Mouse (Mus musculus) ES-Bruce4 (cell line): ENCODE data around the gene Phpt1. TPM values are rescaled to one million over a fixed set of nuclear protein-coding genes. Genes with fewer than 3 reads are reported as not detected.

Experiments used
- H3K27ac ChIP-seq: 2 replicates; pipeline ENCODE4 v1.5.1; 2012; ENCODE audit warnings: low read length, inconsistent platforms; ENCODE audit not compliant: insufficient read depth
- H3K27me3 ChIP-seq: 2 replicates; pipeline ENCODE4 v1.6.1; 2012; ENCODE audit warnings: mild to moderate bottlenecking, low read length, inconsistent platforms; ENCODE audit not compliant: control insufficient read depth, poor library complexity, insufficient read depth, severe bottlenecking
- H3K36me3 ChIP-seq: 2 replicates; pipeline ENCODE4 v1.6.1; 2012; ENCODE audit warnings: inconsistent platforms, mild to moderate bottlenecking, low read length, moderate library complexity; ENCODE audit not compliant: control insufficient read depth, poor library complexity, insufficient read depth, severe bottlenecking
- H3K4me1 ChIP-seq: one replicate; pipeline ENCODE4 v1.8.1; 2011; ENCODE audit warnings: low read length; ENCODE audit not compliant: control insufficient read depth, insufficient read depth
- H3K4me3 ChIP-seq: 2 replicates; pipeline ENCODE4 v1.5.1; 2011; ENCODE audit warnings: low read depth, mild to moderate bottlenecking, low read length
- H3K9ac ChIP-seq: 2 replicates; pipeline ENCODE4 v1.6.1; 2012; ENCODE audit warnings: low read depth, mild to moderate bottlenecking, inconsistent platforms; ENCODE audit not compliant: poor library complexity, severe bottlenecking
- H3K9me3 ChIP-seq: replicated peaks from 2 replicates; pipeline ENCODE4 v1.6.1; 2012; ENCODE audit warnings: mild to moderate bottlenecking, low read length, inconsistent platforms; ENCODE audit not compliant: control insufficient read depth, poor library complexity, insufficient read depth, severe bottlenecking
- CTCF ChIP-seq: IDR thresholded peaks from one replicate; pipeline ENCODE4 v1.8.1; 2011; ENCODE audit warnings: low read depth, low read length
- EP300 ChIP-seq: IDR thresholded peaks from 2 replicates; pipeline ENCODE4 v1.6.1; 2011; ENCODE audit warnings: low read depth, low read length; ENCODE audit not compliant: insufficient read depth
- POLR2A ChIP-seq: IDR thresholded peaks from one replicate; pipeline ENCODE4 v1.8.1; 2011; ENCODE audit warnings: low read length; ENCODE audit not compliant: insufficient read depth
- polyA plus RNA-seq: library from polyadenylated mRNA; stranded (reverse); fragments of >200 nt; gene quantifications from 2 replicates; pipeline ENCODE4 v1.2.4, GENCODE M21; 2011; ENCODE audit warnings: low read depth; ENCODE audit not compliant: missing spikeins, insufficient read depth, insufficient read length

Phpt1 gene
- polyA plus RNA-seq, 1 experiment, result 37.0 TPM

DNA sequence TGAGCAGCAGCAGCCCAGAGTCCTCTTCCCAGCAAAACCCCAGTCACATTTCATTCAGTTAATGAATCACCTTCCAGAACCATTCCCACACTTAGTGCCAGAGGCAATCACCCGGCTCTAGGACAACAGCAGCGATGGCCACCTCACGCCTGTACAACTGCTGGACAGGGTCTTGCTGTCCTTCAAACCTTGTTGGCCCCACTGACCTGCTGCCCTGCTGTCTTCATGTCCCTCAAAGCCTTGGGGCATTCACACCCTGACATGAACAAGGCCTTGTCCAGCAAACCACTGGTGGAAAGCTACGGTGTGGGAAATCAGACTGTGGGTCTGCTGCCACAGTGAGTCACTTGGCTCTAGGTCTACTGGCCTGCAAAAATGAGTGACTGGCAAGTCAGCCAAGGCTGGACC lies 34.5 kb downstream of the Phpt1 start:
- H3K9me3 ChIP-seq, result no peaks in the 10 kb centered on the region
- no peaks in the 10 kb centered on the region; the same call in 1 of the 2 replicates for H3K36me3 ChIP-seq
- no peak overlapping the region for H3K27ac ChIP-seq
- TF ChIP-seq POLR2A (no peak), EP300 (no peak), CTCF (no peak)
- peaks cover 2% of the 10 kb centered on the region for H3K4me1 ChIP-seq
- no peaks in the 10 kb centered on the region for H3K27me3 ChIP-seq
- no peak overlapping the region for H3K4me3 ChIP-seq
- H3K9ac ChIP-seq, result no peak overlapping the region

DNA sequence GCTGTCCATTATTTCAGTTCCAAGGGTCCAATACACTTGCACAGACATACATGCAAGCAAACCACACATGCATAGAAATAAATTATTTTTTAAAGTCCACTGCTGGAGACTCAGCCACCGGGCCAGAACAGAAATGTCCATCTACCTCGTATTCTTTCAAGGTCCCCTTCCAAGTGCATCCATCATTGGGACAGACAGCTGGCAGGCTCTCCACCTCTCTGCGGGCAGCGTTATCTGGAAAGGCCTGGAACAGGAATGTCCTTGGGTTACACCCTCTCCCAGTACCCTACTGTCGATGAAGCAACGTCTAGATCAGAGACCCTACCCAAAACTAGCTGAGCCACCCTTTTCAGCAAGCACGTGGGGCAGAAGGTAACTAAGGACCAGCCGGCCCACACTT lies 38.5 kb downstream of the Phpt1 start:
- no peak for TF ChIP-seq EP300
- H3K9ac ChIP-seq, result no peak overlapping the region
- no peaks in the 10 kb centered on the region for H3K9me3 ChIP-seq
- no peak overlapping the region for H3K27ac ChIP-seq
- H3K4me1 ChIP-seq, result no peaks in the 10 kb centered on the region
- no peaks in the 10 kb centered on the region; the same call in 1 of the 2 replicates for H3K36me3 ChIP-seq
- H3K4me3 ChIP-seq, result no peak overlapping the region
- H3K27me3 ChIP-seq, result no peaks in the 10 kb centered on the region

DNA sequence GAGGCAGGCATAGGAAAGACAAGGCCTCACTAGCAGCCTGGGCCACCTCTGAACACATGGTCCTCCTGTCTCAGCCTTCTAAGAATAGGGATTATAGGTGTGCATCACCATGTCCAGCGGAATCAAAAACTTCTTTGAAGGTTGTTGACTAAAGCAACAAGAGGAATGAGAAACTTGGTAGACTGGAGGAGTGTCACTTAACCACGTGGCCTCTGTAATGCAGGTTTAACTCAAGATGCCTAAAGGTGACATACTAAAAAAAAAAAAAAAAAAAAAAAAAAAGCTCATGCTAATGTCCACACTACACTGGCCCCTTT lies 40.2 kb downstream of the Phpt1 start:
- Histone ChIP-seq H3K9ac (no peak overlapping the region), H3K36me3 (no peaks in the 10 kb centered on the region; the same call in 1 of the 2 replicates), H3K9me3 (no peaks in the 10 kb centered on the region), H3K4me3 (no peak overlapping the region), H3K27me3 (no peaks in the 10 kb centered on the region), H3K4me1 (no peaks in the 10 kb centered on the region), H3K27ac (no peak overlapping the region)
- no peak for TF ChIP-seq EP300
- no peak for TF ChIP-seq POLR2A
- TF ChIP-seq CTCF, result no peak

DNA sequence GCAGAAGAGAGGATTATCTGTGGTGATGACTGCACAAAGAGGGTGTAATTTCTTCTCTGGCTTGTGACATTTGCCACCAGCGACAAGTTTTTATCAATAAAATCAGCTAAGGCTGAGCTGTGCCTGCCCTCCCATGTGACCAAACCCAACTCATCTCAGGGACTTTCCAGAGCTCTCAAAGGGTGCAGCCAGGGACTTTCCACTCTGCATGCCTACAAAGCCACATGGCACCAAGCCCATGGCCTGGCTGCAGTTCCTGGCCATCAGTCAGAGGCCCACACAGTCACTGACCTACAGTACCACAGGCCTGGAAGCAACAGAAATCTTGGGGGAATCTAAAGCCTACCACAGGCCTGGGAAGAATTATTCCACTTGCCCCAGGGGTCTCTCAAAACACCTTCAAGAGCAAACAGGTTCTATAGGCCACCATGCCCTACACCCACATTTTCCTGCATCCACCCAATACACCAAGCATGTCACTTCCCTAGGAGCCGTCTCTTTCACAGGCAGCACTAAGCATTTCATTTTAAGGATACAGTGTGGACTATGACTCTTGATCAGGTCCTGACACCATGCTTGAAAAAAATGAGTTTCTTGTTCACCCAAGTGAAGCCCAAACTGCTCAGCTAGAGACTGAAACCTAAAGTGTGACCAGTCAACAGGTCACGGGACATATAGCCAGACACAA lies 40.7 kb downstream of the Phpt1 start:
- Histone ChIP-seq H3K4me1 (no peaks in the 10 kb centered on the region), H3K9ac (no peak overlapping the region), H3K27ac (no peak overlapping the region), H3K36me3 (no peaks in the 10 kb centered on the region; the same call in none of the 2 replicates), H3K27me3 (no peaks in the 10 kb centered on the region), H3K4me3 (no peak overlapping the region), H3K9me3 (no peaks in the 10 kb centered on the region)
- TF ChIP-seq CTCF (no peak), POLR2A (no peak), EP300 (no peak)

DNA sequence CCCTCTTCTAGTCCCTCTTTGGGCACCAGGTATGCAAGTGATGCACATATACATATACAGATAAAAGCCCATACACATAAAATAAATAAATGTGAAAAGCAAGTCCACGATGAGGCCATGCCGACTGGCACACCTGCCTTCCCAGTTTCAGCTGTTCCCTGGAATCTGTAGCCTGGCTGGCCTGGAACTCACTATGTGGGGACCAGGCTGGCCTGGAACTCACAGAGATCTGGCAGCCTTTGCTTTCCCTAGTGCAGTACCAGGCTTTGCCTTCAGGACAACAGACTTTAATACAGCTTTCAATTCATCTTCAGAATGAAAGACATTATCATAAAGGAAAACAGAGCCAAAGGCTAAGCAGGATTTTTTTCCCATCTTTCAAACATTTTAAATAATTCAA lies 41.3 kb downstream of the Phpt1 start:
- no peaks in the 10 kb centered on the region for H3K9me3 ChIP-seq
- no peak overlapping the region for H3K27ac ChIP-seq
- H3K9ac ChIP-seq, result no peak overlapping the region
- no peaks in the 10 kb centered on the region for H3K4me1 ChIP-seq
- peaks cover 6% of the 10 kb centered on the region for H3K36me3 ChIP-seq
- H3K4me3 ChIP-seq, result no peak overlapping the region
- TF ChIP-seq POLR2A, result no peak
- TF ChIP-seq CTCF, result no peak
- TF ChIP-seq EP300, result no peak
- no peaks in the 10 kb centered on the region for H3K27me3 ChIP-seq

DNA sequence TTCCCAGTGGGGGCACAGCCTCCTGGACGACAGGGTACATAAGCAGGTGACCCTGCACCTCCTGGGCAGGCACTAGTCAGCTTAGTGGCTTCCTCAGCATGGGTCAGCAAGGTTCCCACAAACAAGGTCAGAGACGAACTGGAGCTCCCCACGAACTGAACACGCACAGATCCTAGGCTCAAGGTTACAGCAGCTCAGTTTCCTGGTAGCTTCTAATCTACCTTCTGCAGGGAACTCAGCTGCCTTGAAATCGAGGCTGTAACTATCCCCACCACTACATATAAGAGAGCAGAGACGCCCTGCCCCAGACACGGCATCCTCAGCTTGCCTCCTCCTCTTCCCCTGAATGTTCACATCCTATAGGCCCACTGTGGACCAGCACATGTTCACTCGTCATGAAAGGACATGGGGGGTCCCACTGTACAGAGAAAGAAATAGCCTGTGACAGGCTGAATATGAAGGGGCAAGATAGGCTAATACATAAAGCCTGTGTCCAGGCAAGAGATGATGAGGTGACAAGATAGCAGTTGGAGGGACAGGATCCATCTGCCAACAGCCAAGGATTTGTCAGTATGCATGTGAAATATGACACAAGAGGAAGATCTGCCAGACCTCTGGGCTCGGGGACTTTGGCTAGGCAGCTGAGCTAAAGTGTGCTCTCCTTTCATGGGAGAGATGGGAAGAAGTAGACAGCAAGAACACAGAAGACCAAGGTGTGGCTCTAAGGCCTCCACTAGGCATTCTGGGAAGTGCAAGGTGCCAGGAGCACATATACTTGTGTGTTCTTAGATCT lies 48.3 kb downstream of the Phpt1 start:
- Histone ChIP-seq H3K4me1 (no peaks in the 10 kb centered on the region), H3K4me3 (no peak overlapping the region), H3K36me3 (peaks cover 6% of the 10 kb centered on the region), H3K27me3 (no peaks in the 10 kb centered on the region; the same call in 1 of the 2 replicates), H3K9ac (no peak overlapping the region), H3K9me3 (no peaks in the 10 kb centered on the region), H3K27ac (no peak overlapping the region)
- TF ChIP-seq POLR2A (no peak), CTCF (no peak), EP300 (no peak)

Other genes starting within 250 kb of the Phpt1 start
- gene Man1b1, start 242.9 kb downstream of the Phpt1 start, polyA plus RNA-seq, result 45.6 and 57.3 TPM in 2 replicates
- gene Dpp7, start 218.9 kb downstream of the Phpt1 start, polyA plus RNA-seq, result 27.8 and 29.4 TPM in 2 replicates
- 49.8 and 51.1 TPM in 2 replicates for gene Uap1l1, start 209.5 kb downstream of the Phpt1 start, polyA plus RNA-seq
- 19.2 and 22.4 TPM in 2 replicates for gene Sapcd2, start 202.9 kb downstream of the Phpt1 start, polyA plus RNA-seq
- gene Entpd2, start 179.3 kb downstream of the Phpt1 start, polyA plus RNA-seq, result 4.2 and 5.6 TPM in 2 replicates
- gene Npdc1, start 175.9 kb downstream of the Phpt1 start, polyA plus RNA-seq, result 29.7 and 40.9 TPM in 2 replicates
- not detected in 2 replicates for gene Fut7, start 152.0 kb downstream of the Phpt1 start, polyA plus RNA-seq
- 14.0 and 14.2 TPM in 2 replicates for gene Abca2, start 146.5 kb downstream of the Phpt1 start, polyA plus RNA-seq
- not detected in 2 replicates for gene Clic3, start 118.4 kb downstream of the Phpt1 start, polyA plus RNA-seq
- 3.7 and 5.7 TPM in 2 replicates for gene Paxx, start 114.1 kb downstream of the Phpt1 start, polyA plus RNA-seq
- gene Ptgds, start 105.2 kb downstream of the Phpt1 start, polyA plus RNA-seq, result 0.57 TPM in 1 of 2 replicates, not detected in the other
- gene Lcn12, start 81.3 kb downstream of the Phpt1 start, polyA plus RNA-seq, result not detected in 2 replicates
- gene Fbxw5, start 74.5 kb downstream of the Phpt1 start, polyA plus RNA-seq, result 16.4 and 18.4 TPM in 2 replicates
- 3.5 and 4.9 TPM in 2 replicates for gene C8g, start 73.5 kb downstream of the Phpt1 start, polyA plus RNA-seq
- gene Traf2, start 28.3 kb downstream of the Phpt1 start, polyA plus RNA-seq, result 9.4 and 9.8 TPM in 2 replicates
- gene Edf1, start 17.4 kb downstream of the Phpt1 start, polyA plus RNA-seq, result 107 and 122 TPM in 2 replicates
- 0.65 and 3.7 TPM in 2 replicates for gene Mamdc4, start 379 bp downstream of the Phpt1 start, polyA plus RNA-seq
- 0.55 and 0.70 TPM in 2 replicates for gene Ajm1, start 6.5 kb upstream of the Phpt1 start, polyA plus RNA-seq
- 72.5 and 80.2 TPM in 2 replicates for gene Rabl6, start 33.3 kb upstream of the Phpt1 start, polyA plus RNA-seq
- gene Ccdc183, start 42.5 kb upstream of the Phpt1 start, polyA plus RNA-seq, result not detected in 2 replicates
- gene Tmem141, start 46.8 kb upstream of the Phpt1 start, polyA plus RNA-seq, result 12.3 and 13.4 TPM in 2 replicates
- not detected in 2 replicates for gene Fcna, start 52.8 kb upstream of the Phpt1 start, polyA plus RNA-seq
- not detected in 2 replicates for gene Lcn8, start 77.9 kb upstream of the Phpt1 start, polyA plus RNA-seq
- gene Lcn5, start 82.7 kb upstream of the Phpt1 start, polyA plus RNA-seq, result not detected in 2 replicates
- gene Lcn6, start 101.6 kb upstream of the Phpt1 start, polyA plus RNA-seq, result not detected in 2 replicates
- not detected in 2 replicates for gene Lcn10, start 107.5 kb upstream of the Phpt1 start, polyA plus RNA-seq
- not detected in 2 replicates for gene Obp2a, start 124.8 kb upstream of the Phpt1 start, polyA plus RNA-seq
- 10.5 and 17.0 TPM in 2 replicates for gene Bmyc, start 131.5 kb upstream of the Phpt1 start, polyA plus RNA-seq
- not detected in 2 replicates for gene Obp2b, start 161.8 kb upstream of the Phpt1 start, polyA plus RNA-seq
- not detected in 2 replicates for gene Lcn3, start 190.3 kb upstream of the Phpt1 start, polyA plus RNA-seq
- not detected in 2 replicates for gene Lcn11, start 201.8 kb upstream of the Phpt1 start, polyA plus RNA-seq
- not detected in 2 replicates for gene Gm13539, start 207.0 kb upstream of the Phpt1 start, polyA plus RNA-seq
- gene Glt6d1, start 240.6 kb upstream of the Phpt1 start, polyA plus RNA-seq, result not detected in 2 replicates
- not detected in 2 replicates for gene Lcn9, start 247.9 kb upstream of the Phpt1 start, polyA plus RNA-seq